Mouse (Mus musculus): ENCODE measurements around the gene Rngtt. TPM values are rescaled to one million over a fixed set of nuclear protein-coding genes. Genes with fewer than 3 reads are reported as not detected.
A peak's percentile ranks its signal among the peaks of the same experiment; 100 is the strongest.
"Not testable (repeated sequence)": the region's sequence is repeated elsewhere in the genome, so short reads cannot be mapped to it uniquely, and the experiment has no call there.

Rngtt gene
- polyA plus RNA-seq, 1 experiment from 2014 or later, result 21.2 TPM

DNA sequence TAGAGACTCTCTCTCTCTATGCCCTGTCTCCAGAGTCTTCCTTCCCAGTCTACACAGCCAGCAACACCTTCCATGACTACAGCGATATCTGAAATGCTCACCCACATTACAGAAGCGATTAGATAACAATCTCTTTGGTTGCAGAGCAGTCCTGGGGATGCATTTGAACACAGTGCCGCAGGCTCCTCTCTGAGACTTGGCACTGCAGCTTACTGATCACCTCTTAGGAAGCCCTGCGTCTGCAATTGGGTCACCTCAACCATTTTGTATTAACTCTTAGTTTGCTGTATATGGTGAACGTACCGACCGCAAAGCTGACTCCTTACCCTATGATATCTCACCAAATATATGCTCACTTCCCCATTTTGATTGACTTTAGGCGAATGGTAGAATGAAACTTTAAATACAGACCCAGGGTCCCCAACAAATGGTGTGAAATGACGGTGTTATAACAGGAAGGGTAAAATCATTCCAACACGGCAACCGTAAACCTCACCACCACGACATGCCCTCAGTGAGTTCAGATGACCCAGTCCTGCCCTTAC lies 20.9 kb upstream of the Rngtt start:
- no peaks in the 10 kb centered on the region for H3K4me1 ChIP-seq
- H3K27me3 ChIP-seq, result no peaks in the 10 kb centered on the region
- 72% methylated on average over 12 of the region's 12 CpGs for WGBS
- no peak overlapping the region; the same call in 1 of the 2 replicates for H3K9ac ChIP-seq
- H3K4me2 ChIP-seq, result peak overlapping the region; percentile 38
- no peaks in the 10 kb centered on the region for H3K9me3 ChIP-seq
- no peaks in the 10 kb centered on the region for H3K36me3 ChIP-seq
- peak overlapping the region; percentile 36 for H3K4me3 ChIP-seq
- H3K27ac ChIP-seq, result peak overlapping the region; percentile 64
- no peak for ATAC-seq (ENCODE audit: insufficient number of reproducible peaks, low FRiP score, low TSS enrichment, low read depth)

DNA sequence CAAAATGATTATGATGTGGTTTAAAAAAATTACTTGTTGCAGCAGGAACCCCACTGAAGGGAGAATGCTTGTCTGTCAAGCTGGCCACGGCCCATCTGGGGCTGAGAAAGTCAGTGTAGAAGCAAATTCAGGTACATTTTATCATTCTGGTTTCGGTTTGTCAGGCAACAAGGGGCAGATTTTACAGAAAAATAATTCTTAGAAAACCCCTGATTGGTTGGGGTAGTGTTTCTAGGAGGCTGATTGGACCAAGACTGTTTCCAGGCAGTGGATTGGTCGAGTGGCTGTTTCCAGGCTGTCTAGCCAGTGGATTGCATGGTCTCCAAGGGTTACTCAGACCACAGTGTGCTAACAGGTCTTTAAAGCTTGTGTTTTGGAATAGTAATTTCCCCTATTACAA lies 20.1 kb upstream of the Rngtt start, which contains the start of gene Pnrc1:
TSS of gene Pnrc1 (minus strand) at position 162 of the 400 bp plus-strand sequence.
- Histone ChIP-seq H3K4me3 (peak within 1 kb of the TSS; percentile 36), H3K4me2 (peak within 1 kb of the TSS; percentile 38), H3K36me3 (no peaks in the 10 kb centered on the region), H3K9ac (no peak within 1 kb of the TSS; the same call in 1 of the 2 replicates), H3K27ac (peak within 1 kb of the TSS; percentile 64), H3K27me3 (no peaks in the 10 kb centered on the region), H3K9me3 (no peaks in the 10 kb centered on the region), H3K4me1 (no peaks in the 10 kb centered on the region)
- 29% methylated on average over 3 of the region's 3 CpGs for WGBS
- peak; percentile 92 for ATAC-seq (ENCODE audit: insufficient number of reproducible peaks, low FRiP score, low TSS enrichment, low read depth)

GRCm38 (mm10) chr4:33290878-33291277 lies 19.2 kb upstream of the Rngtt start:
- no peak overlapping the region for H3K4me2 ChIP-seq
- no peaks in the 10 kb centered on the region for H3K9me3 ChIP-seq
- no peak overlapping the region for H3K9ac ChIP-seq
- H3K4me1 ChIP-seq, result no peaks in the 10 kb centered on the region
- H3K27ac ChIP-seq, result no peak overlapping the region
- H3K36me3 ChIP-seq, result no peaks in the 10 kb centered on the region
- H3K4me3 ChIP-seq, result no peak overlapping the region
- no peaks in the 10 kb centered on the region for H3K27me3 ChIP-seq
- 59% methylated on average over 4 of the region's 4 CpGs for WGBS
- no peak for ATAC-seq (ENCODE audit: insufficient number of reproducible peaks, low FRiP score, low TSS enrichment, low read depth)

DNA sequence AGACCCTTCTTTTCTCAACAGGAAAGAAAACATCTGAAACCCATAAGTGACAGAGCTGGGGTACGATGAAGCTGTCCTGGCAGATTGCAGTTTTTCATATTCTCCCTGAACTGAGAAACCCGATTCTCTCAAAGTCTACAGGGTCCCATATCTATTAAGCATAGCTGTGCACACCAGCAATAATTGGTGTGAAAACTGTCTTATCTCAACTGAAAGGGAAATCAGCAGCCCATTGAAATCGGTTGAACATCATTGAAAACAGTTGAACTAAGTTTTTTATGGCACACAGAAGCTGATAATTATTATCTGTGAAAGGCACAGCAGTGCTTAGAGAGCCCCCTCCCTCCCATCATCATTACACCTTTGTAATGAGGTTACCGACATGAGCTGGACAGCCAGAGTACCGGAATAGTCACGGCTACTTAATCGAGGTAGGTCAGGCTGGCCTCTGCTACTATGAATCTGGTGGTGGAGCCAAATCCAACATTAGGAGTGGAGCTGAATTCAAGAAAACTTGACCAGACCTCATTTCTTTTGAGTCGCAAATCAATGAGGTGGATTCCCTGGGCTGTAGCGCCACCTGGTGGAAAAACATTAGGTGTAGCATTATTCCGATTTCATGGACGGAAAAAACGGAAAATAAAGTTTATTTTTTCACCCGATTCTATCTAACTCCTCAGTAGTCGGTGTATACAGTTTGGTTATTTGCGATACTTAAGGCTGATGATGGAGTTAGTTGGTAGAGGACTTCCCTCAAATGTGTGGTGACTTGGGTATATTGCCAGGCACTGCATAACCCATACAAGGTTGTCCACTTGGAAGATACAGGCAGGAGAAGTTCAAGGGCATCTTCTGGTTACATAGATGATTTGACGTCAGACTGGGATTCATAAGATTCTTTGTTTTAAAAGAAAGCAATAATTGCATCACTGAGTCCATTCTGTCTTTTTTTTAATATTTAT lies 17.4 kb upstream of the Rngtt start:
- no peak overlapping the region for H3K9ac ChIP-seq
- H3K9me3 ChIP-seq, result no peaks in the 10 kb centered on the region
- WGBS, result 16% methylated on average over 16 of the region's 16 CpGs
- H3K27me3 ChIP-seq, result no peaks in the 10 kb centered on the region
- H3K4me1 ChIP-seq, result no peaks in the 10 kb centered on the region
- no peaks in the 10 kb centered on the region for H3K36me3 ChIP-seq
- no peak overlapping the region for H3K27ac ChIP-seq
- H3K4me3 ChIP-seq, result no peak overlapping the region
- no peak overlapping the region for H3K4me2 ChIP-seq
- no peak for ATAC-seq (ENCODE audit: insufficient number of reproducible peaks, low FRiP score, low TSS enrichment, low read depth)

- not testable (repeated sequence) for ATAC-seq (ENCODE audit: insufficient number of reproducible peaks, low FRiP score, low TSS enrichment, low read depth); H3K27me3 ChIP-seq; H3K9ac ChIP-seq; H3K4me1 ChIP-seq; H3K36me3 ChIP-seq; H3K27ac ChIP-seq; H3K4me2 ChIP-seq; H3K4me3 ChIP-seq; H3K9me3 ChIP-seq
- 74% methylated on average over 6 of the region's 6 CpGs for WGBS
Measured at GRCm38 (mm10) chr4:33300891-33301665, 9.0 kb upstream of the Rngtt start.

- 91% methylated on average over 1 of the region's 1 CpGs for WGBS
- no peak for ATAC-seq (ENCODE audit: insufficient number of reproducible peaks, low FRiP score, low TSS enrichment, low read depth)
- no peak overlapping the region for H3K4me2 ChIP-seq
- H3K4me3 ChIP-seq, result no peak overlapping the region
- H3K36me3 ChIP-seq, result no peaks in the 10 kb centered on the region
- H3K9me3 ChIP-seq, result no peaks in the 10 kb centered on the region
- H3K27me3 ChIP-seq, result no peaks in the 10 kb centered on the region
- H3K4me1 ChIP-seq, result no peaks in the 10 kb centered on the region
- no peak overlapping the region for H3K27ac ChIP-seq
- H3K9ac ChIP-seq, result no peak overlapping the region
Measured at GRCm38 (mm10) chr4:33303057-33303456, 7.1 kb upstream of the Rngtt start.

DNA sequence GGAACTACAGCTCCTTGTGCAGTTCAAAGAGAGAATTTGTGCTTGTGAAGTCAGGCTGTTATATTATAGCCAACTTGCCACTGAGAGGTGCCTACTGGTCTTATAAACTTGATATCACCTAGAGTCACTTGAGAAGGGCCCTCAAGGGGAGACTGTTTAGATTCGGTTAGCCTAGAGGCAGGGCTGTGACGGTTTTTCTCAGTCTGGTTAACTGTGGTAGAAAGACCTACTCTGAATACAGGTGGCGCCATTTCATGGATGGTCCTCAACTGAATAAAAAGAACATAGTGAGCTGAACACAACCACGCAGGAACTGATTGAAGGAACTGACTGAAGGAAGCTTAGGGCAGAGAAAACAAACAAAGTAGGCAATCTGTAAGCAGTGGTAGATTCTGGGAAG lies 3.0 kb upstream of the Rngtt start:
- Histone ChIP-seq H3K4me2 (no peak overlapping the region), H3K36me3 (no peaks in the 10 kb centered on the region), H3K9me3 (no peaks in the 10 kb centered on the region), H3K27me3 (no peaks in the 10 kb centered on the region), H3K4me3 (no peak overlapping the region), H3K9ac (no peak overlapping the region), H3K27ac (no peak overlapping the region), H3K4me1 (no peaks in the 10 kb centered on the region)
- ATAC-seq (ENCODE audit: insufficient number of reproducible peaks, low FRiP score, low TSS enrichment, low read depth), result no peak
- 73% methylated on average over 4 of the region's 4 CpGs for WGBS

DNA sequence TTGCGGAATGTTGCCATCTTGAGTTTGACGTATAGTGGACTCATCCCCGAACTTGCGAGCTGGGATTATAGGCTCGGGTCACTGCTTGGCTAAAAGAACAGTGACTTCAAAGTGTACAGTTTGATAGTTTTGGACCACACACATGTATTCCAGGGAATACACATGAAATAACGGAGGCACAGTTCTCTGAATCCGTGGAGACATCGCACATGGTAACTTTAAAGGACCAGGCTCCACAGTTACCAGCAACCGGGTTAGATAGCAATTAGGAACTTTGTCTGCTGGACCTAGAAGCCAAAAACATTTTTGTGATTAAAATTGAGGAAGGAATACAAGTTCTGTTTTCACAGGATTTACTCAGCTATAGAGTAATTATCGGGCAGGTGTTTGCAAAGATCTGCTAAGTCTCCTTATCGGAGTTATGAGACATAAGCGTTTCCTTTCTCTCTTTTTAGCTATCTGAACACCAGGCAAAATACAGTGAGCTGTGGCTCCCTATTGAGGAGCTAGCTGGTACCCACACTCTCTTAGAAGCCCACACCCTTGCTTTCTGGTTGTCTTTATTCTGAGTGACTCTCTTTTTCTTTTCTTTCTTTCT lies 828 bp downstream of the Rngtt start:
- Histone ChIP-seq H3K4me3 (peak overlapping the region; percentile 81), H3K9ac (peak overlapping the region; percentile 65), H3K36me3 (no peaks in the 10 kb centered on the region), H3K27ac (no peak overlapping the region), H3K4me2 (peak overlapping the region; percentile 65), H3K4me1 (no peaks in the 10 kb centered on the region), H3K27me3 (no peaks in the 10 kb centered on the region), H3K9me3 (no peaks in the 10 kb centered on the region)
- WGBS, result 18% methylated on average over 12 of the region's 12 CpGs
- no peak for ATAC-seq (ENCODE audit: insufficient number of reproducible peaks, low FRiP score, low TSS enrichment, low read depth)

DNA sequence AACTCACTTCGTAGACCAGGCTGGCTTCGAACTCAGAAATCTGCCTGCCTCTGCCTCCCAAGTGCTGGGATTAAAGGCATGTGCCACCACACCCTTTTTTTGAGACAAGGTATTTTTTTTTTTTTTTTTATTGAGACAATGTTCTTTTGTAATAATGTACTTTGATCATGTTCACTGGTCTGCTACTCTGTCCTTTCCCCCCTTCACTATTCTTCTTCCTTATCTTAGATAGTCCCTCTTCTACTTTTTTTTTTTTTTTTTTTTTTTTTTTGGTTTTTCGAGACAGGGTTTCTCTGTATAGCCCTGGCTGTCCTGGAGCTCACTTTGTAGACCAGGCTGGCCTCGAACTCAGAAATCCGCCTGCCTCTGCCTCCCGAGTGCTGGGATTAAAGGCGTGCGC lies 4.0 kb downstream of the Rngtt start:
- not testable (repeated sequence) for ATAC-seq (ENCODE audit: insufficient number of reproducible peaks, low FRiP score, low TSS enrichment, low read depth); H3K36me3 ChIP-seq; H3K9ac ChIP-seq; H3K4me1 ChIP-seq; H3K4me3 ChIP-seq; H3K4me2 ChIP-seq; H3K27ac ChIP-seq; H3K27me3 ChIP-seq; H3K9me3 ChIP-seq
- 96% methylated on average over 6 of the region's 8 CpGs for WGBS

GRCm38 (mm10) chr4:33315840-33316239 lies 5.7 kb downstream of the Rngtt start:
- Histone ChIP-seq H3K9ac (no peak overlapping the region), H3K4me2 (no peak overlapping the region), H3K4me1 (no peaks in the 10 kb centered on the region), H3K9me3 (no peaks in the 10 kb centered on the region), H3K27me3 (no peaks in the 10 kb centered on the region), H3K27ac (no peak overlapping the region), H3K36me3 (no peaks in the 10 kb centered on the region), H3K4me3 (no peak overlapping the region)
- 85% methylated on average over 5 of the region's 5 CpGs for WGBS
- ATAC-seq (ENCODE audit: insufficient number of reproducible peaks, low FRiP score, low TSS enrichment, low read depth), result no peak

DNA sequence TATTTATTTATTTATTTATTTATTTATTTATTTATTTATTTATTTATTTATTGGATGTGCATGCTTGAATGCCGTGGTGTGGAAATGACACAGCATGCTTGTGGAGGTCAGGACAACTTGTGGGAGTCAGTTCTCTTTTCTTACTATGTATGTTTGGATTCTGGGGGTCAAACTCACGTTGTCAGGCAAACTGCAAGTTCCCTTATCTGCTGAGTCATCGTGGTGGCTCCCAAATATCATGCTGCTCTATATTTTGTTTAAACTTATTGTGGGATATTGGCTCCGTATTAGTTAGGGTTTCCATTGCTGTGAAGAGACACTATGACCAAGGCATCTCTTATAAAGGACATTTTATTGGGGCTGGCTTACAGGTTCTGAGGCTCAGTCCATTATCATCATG lies 21.0 kb downstream of the Rngtt start:
- Histone ChIP-seq H3K36me3 (peaks cover 41% of the 10 kb centered on the region), H3K27ac (no peak overlapping the region)

More for the DNA sequence above, 21.0 kb downstream of the Rngtt start:
- Histone ChIP-seq H3K4me2 (no peak overlapping the region), H3K4me1 (no peaks in the 10 kb centered on the region), H3K9me3 (no peaks in the 10 kb centered on the region), H3K4me3 (no peak overlapping the region), H3K9ac (no peak overlapping the region), H3K27me3 (no peaks in the 10 kb centered on the region)
- no peak for ATAC-seq (ENCODE audit: insufficient number of reproducible peaks, low FRiP score, low TSS enrichment, low read depth)
- WGBS, result 86% methylated on average over 4 of the region's 4 CpGs
